Mouse (Mus musculus): ENCODE measurements around the gene Pip4k2a.

- TF ChIP-seq POLR2A (IDR thresholded peaks at IDR 0.05; ENCODE audit: insufficient read depth, low read depth, low read length) = no peak
- TF ChIP-seq CTCF (IDR thresholded peaks at IDR 0.05; ENCODE audit: insufficient read depth, low read depth, low read length) = no peak
Observed at GRCm38 (mm10) chr2:18907269-18907668, 90.7 kb downstream of the Pip4k2a start.
